Mouse (Mus musculus): Measurements from ENCODE around the gene Dcaf11. TPM values are rescaled to one million over a fixed set of nuclear protein-coding genes. Genes with fewer than 3 reads are reported as not detected.

Gene Dcaf11
- polyA plus RNA-seq, 1 experiment from 2014 or later, result 50.1 TPM

DNA sequence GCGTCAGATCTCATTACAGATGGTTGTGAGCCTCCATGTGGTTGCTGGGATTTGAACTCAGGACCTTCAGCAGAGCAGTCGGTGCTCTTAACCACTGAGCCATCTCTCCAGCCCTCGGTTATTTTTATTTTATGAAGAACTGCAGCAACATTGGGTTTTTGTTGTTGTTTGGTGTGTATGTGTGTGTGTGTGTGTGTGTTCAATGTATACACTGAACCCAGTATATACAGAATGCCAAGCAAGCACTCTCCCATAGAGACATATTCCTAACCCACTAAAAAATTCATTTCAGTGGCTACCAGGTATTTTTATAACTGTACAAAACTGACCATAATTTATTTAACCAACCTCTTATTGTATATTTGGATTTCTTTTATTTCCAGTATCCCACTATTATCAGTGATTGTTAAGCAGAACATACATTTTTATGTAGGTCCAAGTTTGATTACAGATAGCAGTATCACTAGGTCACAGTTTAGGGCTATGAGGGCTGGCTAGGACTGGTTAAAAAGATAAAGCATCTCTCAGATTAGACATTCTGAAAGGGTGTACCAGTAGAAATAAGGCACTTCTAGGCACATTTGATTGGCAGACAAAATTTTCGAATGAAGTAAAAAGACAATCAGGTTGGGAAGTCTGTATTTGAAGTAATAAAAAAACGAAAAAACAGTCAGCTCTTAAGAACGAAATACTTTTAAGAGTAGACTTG is 912 bp upstream of the Dcaf11 start:
- Histone ChIP-seq H3K9ac (no peak overlapping the region), H3K27ac (no peak overlapping the region), H3K36me3 (peaks cover 7% of the 10 kb centered on the region; the same call in 1 of the 2 replicates), H3K27me3 (no peaks in the 10 kb centered on the region), H3K4me2 (peak overlapping the region; percentile 61), H3K4me3 (peak overlapping the region; percentile 68), H3K9me3 (no peaks in the 10 kb centered on the region), H3K4me1 (peaks cover 18% of the 10 kb centered on the region)
- ATAC-seq (ENCODE audit: insufficient number of reproducible peaks, low FRiP score, low TSS enrichment, low read depth), result no peak
- 49% methylated on average over 6 of the region's 6 CpGs for WGBS

DNA sequence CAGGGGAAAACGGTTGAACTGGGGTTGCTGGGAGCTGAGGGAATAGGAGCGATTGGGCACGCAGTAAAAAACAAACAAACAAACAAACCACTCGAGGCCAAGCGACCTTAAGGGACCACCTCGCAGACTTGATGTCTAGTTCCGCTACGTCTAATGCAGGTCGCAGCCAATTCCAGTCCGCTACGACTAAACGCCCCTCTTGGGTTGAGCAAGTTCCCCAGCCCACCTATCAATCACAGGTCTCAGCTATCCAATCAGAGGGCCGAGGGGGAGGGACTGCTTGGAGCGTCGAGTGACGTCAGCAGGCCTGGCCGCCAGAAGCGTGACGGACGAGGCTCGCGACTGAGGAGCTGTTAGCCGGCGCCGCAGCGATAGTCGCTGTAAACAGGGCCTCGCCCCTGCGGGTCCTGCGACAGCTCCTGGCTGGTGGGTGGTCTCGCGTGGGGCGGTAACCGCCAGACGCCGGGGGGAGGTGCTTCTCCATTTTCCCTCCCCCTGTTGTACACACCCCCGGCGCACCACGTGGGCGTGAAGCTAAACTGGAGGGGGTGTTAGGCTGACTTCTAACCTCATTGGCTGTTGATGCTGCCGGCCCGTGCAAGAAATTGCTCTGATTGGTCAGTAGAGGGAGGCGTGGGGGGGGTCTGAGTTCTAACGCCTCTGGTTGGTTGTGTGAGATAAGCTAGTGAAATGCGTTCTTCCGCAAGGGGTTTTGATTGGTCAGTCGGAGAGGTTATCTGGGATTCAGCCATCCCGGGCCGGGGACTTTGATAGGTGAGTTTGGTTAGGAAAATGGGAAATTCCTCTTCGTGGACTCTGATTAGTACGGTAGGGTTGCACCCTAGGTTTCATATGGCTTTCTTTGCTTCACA is 632 bp downstream of the Dcaf11 start, which contains the start of gene A730061H03Rik:
Gene A730061H03Rik (minus strand): TSS at position 205 of the 872 bp plus-strand sequence.
- peak within 1 kb of the TSS; percentile 99 for H3K27ac ChIP-seq
- under 1% methylated on average over 51 of the region's 51 CpGs for WGBS
- peaks cover 22% of the 10 kb centered on the region for H3K36me3 ChIP-seq
- no peaks in the 10 kb centered on the region for H3K9me3 ChIP-seq
- ATAC-seq (ENCODE audit: insufficient number of reproducible peaks, low FRiP score, low TSS enrichment, low read depth), result peak; percentile 97
- H3K4me2 ChIP-seq, result peak within 1 kb of the TSS; percentile 78
- peak within 1 kb of the TSS; percentile 69 for H3K9ac ChIP-seq
- peak within 1 kb of the TSS; percentile 68 for H3K4me3 ChIP-seq
- peaks cover 18% of the 10 kb centered on the region for H3K4me1 ChIP-seq
- H3K27me3 ChIP-seq, result no peaks in the 10 kb centered on the region

GRCm38 (mm10) chr14:55561860-55562259 is 2.1 kb downstream of the Dcaf11 start:
- H3K4me1 ChIP-seq, result peaks cover 18% of the 10 kb centered on the region
- H3K9me3 ChIP-seq, result no peaks in the 10 kb centered on the region
- WGBS, result 77% methylated on average over 10 of the region's 10 CpGs
- ATAC-seq (ENCODE audit: insufficient number of reproducible peaks, low FRiP score, low TSS enrichment, low read depth), result no peak
- H3K27ac ChIP-seq, result no peak overlapping the region
- H3K36me3 ChIP-seq, result peaks cover 36% of the 10 kb centered on the region
- no peaks in the 10 kb centered on the region for H3K27me3 ChIP-seq
- peak overlapping the region; percentile 68; the same call in 1 of the 2 replicates for H3K4me3 ChIP-seq
- no peak overlapping the region for H3K4me2 ChIP-seq
- H3K9ac ChIP-seq, result 0 out of 2 replicates have a peak overlapping the region, but pooled peaks have one; percentile 10

DNA sequence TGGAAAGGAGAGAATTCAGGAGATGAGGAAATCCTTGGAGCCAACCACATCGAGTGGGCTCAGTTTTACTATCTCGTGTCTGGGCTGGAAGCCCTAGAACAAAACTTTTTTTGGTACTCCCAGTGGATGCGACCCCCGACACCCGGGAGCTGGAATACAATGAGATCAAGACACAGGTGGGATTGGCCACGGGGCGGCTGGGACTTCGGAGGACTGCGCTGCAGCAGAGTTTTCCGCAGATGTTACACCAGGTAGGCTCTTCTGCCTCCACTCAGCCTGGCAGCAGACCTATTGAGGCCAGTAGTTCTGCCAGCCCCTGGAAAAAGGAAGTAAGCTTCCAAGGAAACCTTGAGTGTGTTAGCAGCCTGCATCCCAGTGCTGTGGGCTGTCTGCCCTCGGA is 3.4 kb downstream of the Dcaf11 start:
- no peak overlapping the region for H3K4me2 ChIP-seq
- H3K27ac ChIP-seq, result no peak overlapping the region
- no peak for ATAC-seq (ENCODE audit: insufficient number of reproducible peaks, low FRiP score, low TSS enrichment, low read depth)
- WGBS, result 90% methylated on average over 11 of the region's 11 CpGs
- peaks cover 48% of the 10 kb centered on the region for H3K36me3 ChIP-seq
- H3K9ac ChIP-seq, result no peak overlapping the region
- H3K9me3 ChIP-seq, result no peaks in the 10 kb centered on the region
- H3K4me3 ChIP-seq, result no peak overlapping the region
- peaks cover 15% of the 10 kb centered on the region for H3K4me1 ChIP-seq
- H3K27me3 ChIP-seq, result no peaks in the 10 kb centered on the region

- Histone ChIP-seq H3K27me3 (no peaks in the 10 kb centered on the region), H3K4me1 (peaks cover 15% of the 10 kb centered on the region), H3K36me3 (peaks cover 63% of the 10 kb centered on the region), H3K9ac (no peak overlapping the region), H3K9me3 (no peaks in the 10 kb centered on the region), H3K4me3 (no peak overlapping the region), H3K27ac (no peak overlapping the region), H3K4me2 (no peak overlapping the region)
- 82% methylated on average over 3 of the region's 3 CpGs for WGBS
- no peak for ATAC-seq (ENCODE audit: insufficient number of reproducible peaks, low FRiP score, low TSS enrichment, low read depth)
Observed at GRCm38 (mm10) chr14:55565748-55566147, 5.9 kb downstream of the Dcaf11 start.

GRCm38 (mm10) chr14:55567496-55567895 is 7.7 kb downstream of the Dcaf11 start:
- Histone ChIP-seq H3K9me3 (no peaks in the 10 kb centered on the region), H3K4me3 (no peak overlapping the region), H3K4me1 (no peaks in the 10 kb centered on the region), H3K4me2 (no peak overlapping the region), H3K27ac (no peak overlapping the region), H3K27me3 (no peaks in the 10 kb centered on the region), H3K9ac (no peak overlapping the region), H3K36me3 (peaks cover 63% of the 10 kb centered on the region)
- 92% methylated on average over 3 of the region's 3 CpGs for WGBS
- no peak for ATAC-seq (ENCODE audit: insufficient number of reproducible peaks, low FRiP score, low TSS enrichment, low read depth)

DNA sequence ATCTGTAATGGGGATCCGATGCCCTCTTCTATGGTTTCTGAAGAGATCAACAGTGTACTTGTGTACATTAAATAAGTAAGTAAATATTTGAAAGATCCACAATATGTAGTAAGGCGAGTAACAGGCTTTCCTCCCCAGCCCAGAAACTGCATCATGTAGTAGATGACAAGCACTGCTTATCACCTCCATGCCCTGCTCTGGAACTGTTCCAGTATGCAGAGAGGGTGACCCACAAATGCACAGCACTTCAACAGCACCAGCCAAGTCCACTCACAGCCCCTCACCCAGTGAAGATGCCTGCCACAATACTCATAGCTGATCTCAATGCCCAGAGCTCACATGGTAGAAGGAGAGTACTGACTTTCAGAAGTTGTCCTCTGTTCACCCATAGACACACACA is 10.8 kb downstream of the Dcaf11 start:
- no peak overlapping the region for H3K9ac ChIP-seq
- no peak overlapping the region for H3K4me2 ChIP-seq
- 90% methylated on average over 2 of the region's 2 CpGs for WGBS
- H3K36me3 ChIP-seq, result peaks cover 39% of the 10 kb centered on the region
- H3K4me1 ChIP-seq, result no peaks in the 10 kb centered on the region
- no peak overlapping the region for H3K27ac ChIP-seq
- no peak for ATAC-seq (ENCODE audit: insufficient number of reproducible peaks, low FRiP score, low TSS enrichment, low read depth)
- H3K27me3 ChIP-seq, result no peaks in the 10 kb centered on the region
- H3K4me3 ChIP-seq, result no peak overlapping the region
- no peaks in the 10 kb centered on the region for H3K9me3 ChIP-seq

- Histone ChIP-seq H3K27me3 (no peaks in the 10 kb centered on the region), H3K9me3 (no peaks in the 10 kb centered on the region), H3K4me1 (peaks cover 4% of the 10 kb centered on the region; the same call in 1 of the 2 replicates), H3K36me3 (peaks cover 28% of the 10 kb centered on the region), H3K9ac (no peak overlapping the region), H3K4me2 (no peak overlapping the region), H3K4me3 (no peak overlapping the region), H3K27ac (no peak overlapping the region)
- no peak for ATAC-seq (ENCODE audit: insufficient number of reproducible peaks, low FRiP score, low TSS enrichment, low read depth)
Observed at GRCm38 (mm10) chr14:55571760-55572159, 12.0 kb downstream of the Dcaf11 start.

DNA sequence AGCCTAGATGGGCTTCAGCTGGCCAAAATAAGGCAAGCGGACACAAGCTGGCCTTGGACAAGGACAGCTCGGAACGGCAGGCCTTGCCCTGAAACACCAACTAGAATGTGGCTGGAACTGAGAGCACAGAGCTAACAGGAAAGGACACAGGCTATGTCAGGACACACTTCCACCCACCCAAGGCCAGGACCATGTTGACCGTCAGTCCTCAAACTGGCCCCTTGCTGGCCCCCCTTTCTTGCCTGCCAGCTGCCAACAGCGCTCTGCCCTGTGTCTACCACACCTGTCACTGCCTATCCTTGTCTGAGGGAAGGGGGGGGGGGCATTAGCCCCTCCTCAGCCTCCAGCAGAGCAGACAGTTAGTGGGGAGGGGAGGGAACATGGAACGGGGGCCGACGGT is 15.5 kb downstream of the Dcaf11 start, which contains the start of gene Fitm1:
Gene Fitm1 (plus strand): TSS at position 316 of the 400 bp plus-strand sequence.
- peak within 1 kb of the TSS; percentile 14 for H3K4me3 ChIP-seq
- WGBS, result 59% methylated on average over 8 of the region's 8 CpGs
- no peak within 1 kb of the TSS for H3K9ac ChIP-seq
- H3K4me1 ChIP-seq, result peaks cover 10% of the 10 kb centered on the region
- H3K27me3 ChIP-seq, result no peaks in the 10 kb centered on the region
- peak within 1 kb of the TSS; percentile 5; the same call in 1 of the 2 replicates for H3K4me2 ChIP-seq
- H3K9me3 ChIP-seq, result no peaks in the 10 kb centered on the region
- peaks cover 4% of the 10 kb centered on the region for H3K36me3 ChIP-seq
- no peak; the same call in 1 of the 2 replicates for ATAC-seq (ENCODE audit: insufficient number of reproducible peaks, low FRiP score, low TSS enrichment, low read depth)
- H3K27ac ChIP-seq, result no peak within 1 kb of the TSS

- Histone ChIP-seq H3K4me1 (peaks cover 10% of the 10 kb centered on the region), H3K9me3 (no peaks in the 10 kb centered on the region), H3K4me2 (peak overlapping the region; percentile 5; the same call in 1 of the 2 replicates), H3K36me3 (peaks cover 8% of the 10 kb centered on the region), H3K27ac (no peak overlapping the region), H3K4me3 (peak overlapping the region; percentile 14), H3K9ac (no peak overlapping the region), H3K27me3 (no peaks in the 10 kb centered on the region)
- no peak for ATAC-seq (ENCODE audit: insufficient number of reproducible peaks, low FRiP score, low TSS enrichment, low read depth)
- 67% methylated on average over 13 of the region's 13 CpGs for WGBS
Observed at GRCm38 (mm10) chr14:55575711-55576110, 15.9 kb downstream of the Dcaf11 start.

DNA sequence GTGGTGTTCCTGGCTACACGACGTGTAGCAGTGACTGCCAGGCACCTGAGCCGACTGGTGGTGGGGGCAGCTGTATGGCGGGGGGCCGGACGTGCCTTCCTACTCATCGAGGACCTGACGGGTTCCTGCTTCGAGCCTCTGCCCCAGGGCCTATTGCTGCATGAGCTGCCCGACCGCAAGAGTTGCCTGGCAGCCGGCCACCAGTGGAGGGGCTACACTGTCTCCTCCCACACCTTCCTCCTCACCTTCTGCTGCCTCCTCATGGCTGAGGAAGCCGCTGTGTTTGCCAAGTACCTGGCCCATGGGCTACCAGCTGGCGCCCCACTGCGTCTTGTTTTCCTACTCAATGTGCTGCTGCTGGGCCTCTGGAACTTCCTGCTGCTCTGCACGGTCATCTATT is 16.6 kb downstream of the Dcaf11 start:
- no peak for ATAC-seq (ENCODE audit: insufficient number of reproducible peaks, low FRiP score, low TSS enrichment, low read depth)
- no peak overlapping the region for H3K27ac ChIP-seq
- H3K4me1 ChIP-seq, result peaks cover 10% of the 10 kb centered on the region
- no peak overlapping the region; the same call in 1 of the 2 replicates for H3K4me2 ChIP-seq
- no peaks in the 10 kb centered on the region for H3K9me3 ChIP-seq
- peaks cover 15% of the 10 kb centered on the region for H3K36me3 ChIP-seq
- no peaks in the 10 kb centered on the region for H3K27me3 ChIP-seq
- peak overlapping the region; percentile 14 for H3K4me3 ChIP-seq
- no peak overlapping the region for H3K9ac ChIP-seq
- WGBS, result 60% methylated on average over 16 of the region's 16 CpGs

Data from limb, embryonic 15.5 days (tissue).